Mouse (Mus musculus) kidney, postnatal 0 days (tissue): ENCODE measurements around the gene Grin2a. TPM values are rescaled to one million over a fixed set of nuclear protein-coding genes. Genes with fewer than 3 reads are reported as not detected.

Experiments
- ATAC-seq: fragments of 200-750 bp; cut with Nextera tagmentation; replicated peaks from 2 replicates; pipeline ENCODE4 v1.8.0; 2017; ENCODE audit warnings: low read depth, moderate number of reproducible peaks, moderate TSS enrichment, moderate library complexity; ENCODE audit not compliant: low FRiP score
- DNase-seq: peaks from one replicate; pipeline ENCODE4 v3.0.0-alpha.2; 2016; ENCODE audit warnings: low spot score
- H3K27ac ChIP-seq: fragments of 300-500 bp; sonication (generic); 2 replicates; pipeline ENCODE4 v1.5.1; 2014; ENCODE audit warnings: mild to moderate bottlenecking
- H3K27me3 ChIP-seq: fragments of 300-500 bp; sonication (generic); 2 replicates; pipeline ENCODE4 v1.6.1; 2014; ENCODE audit warnings: low read length, mixed read lengths; ENCODE audit not compliant: insufficient read depth
- H3K36me3 ChIP-seq: fragments of 300-500 bp; sonication (generic); 2 replicates; pipeline ENCODE4 v1.6.1; 2014; ENCODE audit warnings: low read length, mixed read lengths; ENCODE audit not compliant: insufficient read depth
- H3K4me1 ChIP-seq: fragments of 300-500 bp; sonication (generic); replicated peaks from 2 replicates; pipeline ENCODE4 v1.6.1; 2014; ENCODE audit warnings: antibody characterized with exemption, low read length, mixed read lengths; ENCODE audit not compliant: insufficient read depth
- H3K4me2 ChIP-seq: fragments of 300-500 bp; sonication (generic); 2 replicates; pipeline ENCODE4 v1.6.1; 2014; ENCODE audit warnings: mild to moderate bottlenecking, low read length, moderate library complexity, mixed read lengths
- H3K4me3 ChIP-seq: fragments of 300-500 bp; sonication (generic); replicated peaks from 2 replicates; pipeline ENCODE4 v1.5.1; 2014; ENCODE audit warnings: low read depth, low read length
- H3K9ac ChIP-seq: fragments of 300-500 bp; sonication (generic); 2 replicates; pipeline ENCODE4 v1.6.1; 2014; ENCODE audit warnings: low read depth, low read length
- H3K9me3 ChIP-seq: fragments of 300-500 bp; sonication (generic); replicated peaks from 2 replicates; pipeline ENCODE4 v1.6.1; 2016; ENCODE audit warnings: low read length, inconsistent platforms, mixed read lengths
- CTCF ChIP-seq: IDR thresholded peaks from 2 replicates; pipeline ENCODE4 v1.5.1; 2016; ENCODE audit warnings: antibody characterized with exemption, low read depth, mild to moderate bottlenecking, moderate library complexity
- WGBS: fragments of 180-500 bp; shearing (Covaris S2); extraction: QIAGEN DNeasy Blood & Tissue Kit; methylation state at CpG from one replicate; pipeline ENCODE4 v1.1.7; 2014; 5-methylcytosine and 5-hydroxymethylcytosine counted together
- polyA plus RNA-seq: library from polyadenylated mRNA; unstranded; fragments of >200 nt; fragmentation: Nextera tagmentation; extraction: Ambion mirVana; gene quantifications from 2 replicates; pipeline ENCODE4 v1.2.1, GENCODE M21; 2015

Grin2a gene
- polyA plus RNA-seq, 1 experiment from 2014 or later, result 0.08 TPM

GRCm38 (mm10) chr16:9851265-9851988, 143.9 kb downstream of the Grin2a start:
- no peak for TF ChIP-seq CTCF
- H3K4me3 ChIP-seq, result no peak overlapping the region
- DNase-seq (no peak), ATAC-seq (no peak)
- H3K27ac ChIP-seq, result no peak overlapping the region
- no peaks in the 10 kb centered on the region for H3K4me1 ChIP-seq
- WGBS, result 86% methylated on average over 12 of the region's 12 CpGs
- H3K36me3 ChIP-seq, result no peaks in the 10 kb centered on the region
- no peaks in the 10 kb centered on the region for H3K9me3 ChIP-seq
- H3K27me3 ChIP-seq, result no peaks in the 10 kb centered on the region
- no peak overlapping the region for H3K4me2 ChIP-seq
- H3K9ac ChIP-seq, result no peak overlapping the region

- ATAC-seq, result no peak
- 67% methylated on average over 3 of the region's 3 CpGs for WGBS
Observed at GRCm38 (mm10) chr16:9841496-9841895, 153.9 kb downstream of the Grin2a start.

GRCm38 (mm10) chr16:9836542-9836941, 158.8 kb downstream of the Grin2a start:
- Histone ChIP-seq H3K36me3 (no peaks in the 10 kb centered on the region), H3K4me2 (no peak overlapping the region), H3K4me1 (no peaks in the 10 kb centered on the region), H3K4me3 (no peak overlapping the region), H3K27me3 (no peaks in the 10 kb centered on the region), H3K9me3 (no peaks in the 10 kb centered on the region), H3K9ac (no peak overlapping the region), H3K27ac (no peak overlapping the region)
- 33% methylated on average over 8 of the region's 8 CpGs for WGBS
- peak; percentile 57 for ATAC-seq
- TF ChIP-seq CTCF, result no peak
- peak; percentile 47 for DNase-seq

More at GRCm38 (mm10) chr16:9841496-9841895, 153.9 kb downstream of the Grin2a start:
- no peaks in the 10 kb centered on the region for H3K9me3 ChIP-seq
- no peak overlapping the region for H3K27ac ChIP-seq
- no peak for TF ChIP-seq CTCF
- no peak overlapping the region for H3K9ac ChIP-seq
- no peak overlapping the region for H3K4me3 ChIP-seq
- H3K36me3 ChIP-seq, result no peaks in the 10 kb centered on the region
- H3K4me1 ChIP-seq, result no peaks in the 10 kb centered on the region
- no peak overlapping the region for H3K4me2 ChIP-seq
- DNase-seq, result no peak
- H3K27me3 ChIP-seq, result no peaks in the 10 kb centered on the region

- no peak overlapping the region for H3K4me3 ChIP-seq
Observed at GRCm38 (mm10) chr16:9834236-9834635, 161.1 kb downstream of the Grin2a start.

GRCm38 (mm10) chr16:9825110-9825483, 170.3 kb downstream of the Grin2a start:
- no peaks in the 10 kb centered on the region for H3K36me3 ChIP-seq
- H3K27me3 ChIP-seq, result no peaks in the 10 kb centered on the region
- no peak overlapping the region for H3K4me3 ChIP-seq
- DNase-seq (peak; percentile 7), ATAC-seq (no peak)
- no peaks in the 10 kb centered on the region for H3K9me3 ChIP-seq
- H3K27ac ChIP-seq, result no peak overlapping the region
- TF ChIP-seq CTCF, result no peak
- WGBS, result 54% methylated on average over 2 of the region's 2 CpGs
- H3K4me1 ChIP-seq, result no peaks in the 10 kb centered on the region
- no peak overlapping the region for H3K9ac ChIP-seq
- no peak overlapping the region for H3K4me2 ChIP-seq

More at GRCm38 (mm10) chr16:9834236-9834635, 161.1 kb downstream of the Grin2a start:
- TF ChIP-seq CTCF, result no peak
- Histone ChIP-seq H3K27me3 (no peaks in the 10 kb centered on the region), H3K9me3 (no peaks in the 10 kb centered on the region), H3K27ac (no peak overlapping the region), H3K9ac (no peak overlapping the region), H3K4me2 (no peak overlapping the region), H3K4me1 (no peaks in the 10 kb centered on the region), H3K36me3 (no peaks in the 10 kb centered on the region)
- ATAC-seq (no peak), DNase-seq (no peak)
- WGBS, result 73% methylated on average over 2 of the region's 2 CpGs

GRCm38 (mm10) chr16:9824436-9825109, 170.8 kb downstream of the Grin2a start:
- Histone ChIP-seq H3K4me1 (no peaks in the 10 kb centered on the region), H3K4me3 (no peak overlapping the region), H3K27ac (no peak overlapping the region), H3K36me3 (no peaks in the 10 kb centered on the region), H3K9me3 (no peaks in the 10 kb centered on the region), H3K27me3 (no peaks in the 10 kb centered on the region), H3K4me2 (no peak overlapping the region), H3K9ac (no peak overlapping the region)
- DNase-seq (no peak), ATAC-seq (no peak)
- no peak for TF ChIP-seq CTCF
- WGBS, result 73% methylated on average over 4 of the region's 4 CpGs
